Mouse (Mus musculus) limb, embryonic 15.5 days (tissue): ENCODE data around the gene Batf3. TPM values are rescaled to one million over a fixed set of nuclear protein-coding genes. Genes with fewer than 3 reads are reported as not detected.

Experiments
- ATAC-seq: fragments of 200-750 bp; cut with Nextera tagmentation; 2 replicates; pipeline ENCODE4 v1.8.0; 2017; ENCODE audit warnings: low read depth, moderate TSS enrichment; ENCODE audit not compliant: insufficient number of reproducible peaks, low FRiP score, low TSS enrichment
- H3K27ac ChIP-seq: fragments of 300-500 bp; sonication (generic); 2 replicates; pipeline ENCODE4 v1.5.1; 2015; ENCODE audit warnings: moderate library complexity, mild to moderate bottlenecking, inconsistent platforms
- H3K27me3 ChIP-seq: fragments of 300-500 bp; sonication (generic); 2 replicates; pipeline ENCODE4 v1.6.1; 2015; ENCODE audit warnings: inconsistent platforms
- H3K36me3 ChIP-seq: fragments of 300-500 bp; sonication (generic); 2 replicates; pipeline ENCODE4 v1.6.1; 2015; ENCODE audit warnings: inconsistent platforms
- H3K4me1 ChIP-seq: fragments of 300-500 bp; sonication (generic); 2 replicates; pipeline ENCODE4 v1.6.1; 2015; ENCODE audit warnings: inconsistent platforms
- H3K4me2 ChIP-seq: fragments of 300-500 bp; sonication (generic); 2 replicates; pipeline ENCODE4 v1.6.1; 2015; ENCODE audit warnings: mild to moderate bottlenecking, inconsistent platforms
- H3K4me3 ChIP-seq: fragments of 300-500 bp; sonication (generic); 2 replicates; pipeline ENCODE4 v1.5.1; 2015; ENCODE audit warnings: mild to moderate bottlenecking, inconsistent platforms
- H3K9ac ChIP-seq: fragments of 300-500 bp; sonication (generic); 2 replicates; pipeline ENCODE4 v1.6.1; 2015; ENCODE audit warnings: inconsistent platforms
- H3K9me3 ChIP-seq: fragments of 300-500 bp; sonication (generic); 2 replicates; pipeline ENCODE4 v1.6.1; 2016; ENCODE audit warnings: inconsistent platforms
- WGBS: fragments of 180-500 bp; shearing (Covaris S2); methylation state at CpG from one replicate; pipeline ENCODE4 v1.1.7; 2015; 5-methylcytosine and 5-hydroxymethylcytosine counted together
- polyA plus RNA-seq: library from polyadenylated mRNA; unstranded; fragments of >200 nt; fragmentation: Nextera tagmentation; extraction: Ambion mirVana; gene quantifications from 2 replicates; pipeline ENCODE4 v1.2.1, GENCODE M21; 2015

Gene Batf3
- polyA plus RNA-seq, 1 experiment from 2014 or later, result 12.8 TPM

GRCm38 (mm10) chr1:191070259-191070658 lies 27.4 kb upstream of the Batf3 start:
- Histone ChIP-seq H3K9me3 (no peaks in the 10 kb centered on the region), H3K4me3 (no peak overlapping the region), H3K4me2 (no peak overlapping the region), H3K36me3 (peaks cover 85% of the 10 kb centered on the region), H3K4me1 (no peaks in the 10 kb centered on the region), H3K27ac (no peak overlapping the region), H3K27me3 (no peaks in the 10 kb centered on the region), H3K9ac (no peak overlapping the region)
- no peak for ATAC-seq
- 86% methylated on average over 4 of the region's 4 CpGs for WGBS

- Histone ChIP-seq H3K9me3 (no peaks in the 10 kb centered on the region), H3K36me3 (peaks cover 84% of the 10 kb centered on the region), H3K4me3 (no peak overlapping the region), H3K9ac (no peak overlapping the region), H3K27ac (no peak overlapping the region), H3K27me3 (no peaks in the 10 kb centered on the region), H3K4me2 (no peak overlapping the region), H3K4me1 (no peaks in the 10 kb centered on the region)
- no peak for ATAC-seq
- 90% methylated on average over 6 of the region's 6 CpGs for WGBS
Measured at GRCm38 (mm10) chr1:191071613-191072012, 26.0 kb upstream of the Batf3 start.

- Histone ChIP-seq H3K9ac (no peak overlapping the region), H3K9me3 (no peaks in the 10 kb centered on the region), H3K27ac (no peak overlapping the region), H3K4me3 (no peak overlapping the region), H3K36me3 (peaks cover 86% of the 10 kb centered on the region), H3K4me2 (no peak overlapping the region), H3K4me1 (no peaks in the 10 kb centered on the region), H3K27me3 (no peaks in the 10 kb centered on the region)
- WGBS, result 91% methylated on average over 16 of the region's 16 CpGs
- no peak for ATAC-seq
Measured at GRCm38 (mm10) chr1:191072329-191072913, 25.2 kb upstream of the Batf3 start.

GRCm38 (mm10) chr1:191073001-191073400 lies 24.6 kb upstream of the Batf3 start:
- ATAC-seq, result no peak
- H3K36me3 ChIP-seq, result peaks cover 87% of the 10 kb centered on the region
- WGBS, result 77% methylated on average over 6 of the region's 6 CpGs

GRCm38 (mm10) chr1:191073486-191073885 lies 24.2 kb upstream of the Batf3 start:
- H3K27ac ChIP-seq, result no peak overlapping the region
- no peak overlapping the region for H3K4me3 ChIP-seq
- H3K4me2 ChIP-seq, result no peak overlapping the region
- no peak overlapping the region for H3K9ac ChIP-seq
- no peak for ATAC-seq
- WGBS, result 81% methylated on average over 4 of the region's 4 CpGs
- peaks cover 87% of the 10 kb centered on the region for H3K36me3 ChIP-seq
- no peaks in the 10 kb centered on the region for H3K27me3 ChIP-seq
- no peaks in the 10 kb centered on the region for H3K9me3 ChIP-seq
- H3K4me1 ChIP-seq, result no peaks in the 10 kb centered on the region

More at GRCm38 (mm10) chr1:191073001-191073400, 24.6 kb upstream of the Batf3 start:
- no peak overlapping the region for H3K4me2 ChIP-seq
- no peak overlapping the region for H3K9ac ChIP-seq
- H3K9me3 ChIP-seq, result no peaks in the 10 kb centered on the region
- H3K27ac ChIP-seq, result no peak overlapping the region
- no peaks in the 10 kb centered on the region for H3K4me1 ChIP-seq
- H3K27me3 ChIP-seq, result no peaks in the 10 kb centered on the region
- no peak overlapping the region for H3K4me3 ChIP-seq

GRCm38 (mm10) chr1:191075199-191075883 lies 22.3 kb upstream of the Batf3 start:
- ATAC-seq, result no peak

GRCm38 (mm10) chr1:191083230-191083629 lies 14.4 kb upstream of the Batf3 start:
- 83% methylated on average over 8 of the region's 8 CpGs for WGBS
- H3K27ac ChIP-seq, result no peak overlapping the region
- H3K27me3 ChIP-seq, result no peaks in the 10 kb centered on the region
- H3K9me3 ChIP-seq, result no peaks in the 10 kb centered on the region
- H3K4me1 ChIP-seq, result peaks cover 6% of the 10 kb centered on the region; the same call in 1 of the 2 replicates
- no peak overlapping the region for H3K4me3 ChIP-seq
- H3K4me2 ChIP-seq, result no peak overlapping the region
- no peak overlapping the region for H3K9ac ChIP-seq
- no peak for ATAC-seq
- H3K36me3 ChIP-seq, result peaks cover 43% of the 10 kb centered on the region

More at GRCm38 (mm10) chr1:191075199-191075883, 22.3 kb upstream of the Batf3 start:
- no peak overlapping the region for H3K4me2 ChIP-seq
- 52% methylated on average over 10 of the region's 10 CpGs for WGBS
- H3K4me3 ChIP-seq, result no peak overlapping the region
- H3K4me1 ChIP-seq, result no peaks in the 10 kb centered on the region
- H3K27ac ChIP-seq, result no peak overlapping the region; the same call in 1 of the 2 replicates
- no peaks in the 10 kb centered on the region for H3K27me3 ChIP-seq
- H3K36me3 ChIP-seq, result peaks cover 78% of the 10 kb centered on the region
- H3K9ac ChIP-seq, result no peak overlapping the region
- H3K9me3 ChIP-seq, result no peaks in the 10 kb centered on the region

- no peak for ATAC-seq
- Histone ChIP-seq H3K4me1 (peaks cover 6% of the 10 kb centered on the region; the same call in 1 of the 2 replicates), H3K36me3 (peaks cover 33% of the 10 kb centered on the region), H3K9ac (no peak overlapping the region), H3K9me3 (no peaks in the 10 kb centered on the region), H3K27me3 (no peaks in the 10 kb centered on the region), H3K27ac (no peak overlapping the region), H3K4me3 (no peak overlapping the region), H3K4me2 (no peak overlapping the region)
- 70% methylated on average over 5 of the region's 5 CpGs for WGBS
Measured at GRCm38 (mm10) chr1:191084951-191085559, 12.6 kb upstream of the Batf3 start.

GRCm38 (mm10) chr1:191085597-191085996 lies 12.1 kb upstream of the Batf3 start:
- 73% methylated on average over 12 of the region's 12 CpGs for WGBS
- Histone ChIP-seq H3K9me3 (no peaks in the 10 kb centered on the region), H3K4me2 (no peak overlapping the region), H3K4me3 (no peak overlapping the region), H3K9ac (no peak overlapping the region), H3K27ac (no peak overlapping the region), H3K4me1 (peaks cover 6% of the 10 kb centered on the region; the same call in 1 of the 2 replicates), H3K27me3 (no peaks in the 10 kb centered on the region), H3K36me3 (peaks cover 28% of the 10 kb centered on the region)
- ATAC-seq, result no peak

- Histone ChIP-seq H3K4me2 (no peak overlapping the region), H3K9ac (no peak overlapping the region), H3K4me3 (no peak overlapping the region), H3K36me3 (peaks cover 23% of the 10 kb centered on the region), H3K4me1 (peaks cover 6% of the 10 kb centered on the region; the same call in 1 of the 2 replicates), H3K27me3 (no peaks in the 10 kb centered on the region), H3K9me3 (no peaks in the 10 kb centered on the region), H3K27ac (no peak overlapping the region)
- 76% methylated on average over 7 of the region's 7 CpGs for WGBS
- ATAC-seq, result no peak
Measured at GRCm38 (mm10) chr1:191086304-191086878, 11.3 kb upstream of the Batf3 start.

GRCm38 (mm10) chr1:191086960-191087359 lies 10.7 kb upstream of the Batf3 start:
- ATAC-seq, result no peak
- H3K4me1 ChIP-seq, result peaks cover 9% of the 10 kb centered on the region; the same call in 1 of the 2 replicates
- peaks cover 18% of the 10 kb centered on the region for H3K36me3 ChIP-seq
- no peaks in the 10 kb centered on the region for H3K27me3 ChIP-seq
- no peak overlapping the region for H3K27ac ChIP-seq
- WGBS, result 74% methylated on average over 8 of the region's 8 CpGs
- no peak overlapping the region for H3K4me3 ChIP-seq
- no peak overlapping the region for H3K9ac ChIP-seq
- H3K4me2 ChIP-seq, result no peak overlapping the region
- H3K9me3 ChIP-seq, result no peaks in the 10 kb centered on the region

- Histone ChIP-seq H3K4me3 (no peak overlapping the region), H3K4me1 (peaks cover 10% of the 10 kb centered on the region; the same call in 1 of the 2 replicates), H3K27ac (no peak overlapping the region), H3K9me3 (no peaks in the 10 kb centered on the region), H3K4me2 (no peak overlapping the region), H3K27me3 (no peaks in the 10 kb centered on the region), H3K36me3 (peaks cover 10% of the 10 kb centered on the region; the same call in 1 of the 2 replicates), H3K9ac (no peak overlapping the region)
- no peak for ATAC-seq
- WGBS, result 71% methylated on average over 5 of the region's 5 CpGs
Measured at GRCm38 (mm10) chr1:191087955-191088354, 9.7 kb upstream of the Batf3 start.
